Mouse (Mus musculus): ENCODE results near the gene Htr6. TPM values are rescaled to one million over a fixed set of nuclear protein-coding genes. Genes with fewer than 3 reads are reported as not detected.
A peak's percentile ranks its signal among the peaks of the same experiment; 100 is the strongest.

The Htr6 gene
- total RNA-seq, 2 experiments from 2014 or later = 7.3 to 7.6 TPM

DNA sequence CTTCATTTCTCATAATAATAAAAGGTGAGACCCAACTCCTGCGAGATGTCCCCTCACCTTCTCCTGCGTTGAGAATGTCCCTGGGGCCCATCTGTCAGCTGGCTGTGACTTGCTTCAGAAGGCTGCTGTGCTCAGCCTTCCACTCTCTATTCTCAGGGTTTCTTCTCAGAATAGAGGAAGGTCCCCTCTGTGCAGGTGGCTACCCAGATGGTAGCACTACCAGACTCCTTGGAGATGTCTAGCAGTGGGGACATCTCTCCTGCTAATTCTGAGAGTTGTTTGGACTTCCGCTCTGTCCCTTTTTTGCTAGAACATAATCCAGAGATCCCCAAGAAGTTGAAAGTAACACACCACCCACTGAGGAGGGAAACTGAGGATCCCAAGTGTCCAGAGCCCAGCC lies 40.4 kb downstream of the Htr6 start:
- H3K27ac ChIP-seq = peak overlapping the region; percentile 19; the same call in 1 of the 2 replicates
- H3K4me3 ChIP-seq = no peak overlapping the region
- DNase-seq (ENCODE audit: low spot score in 2 of 2) = no peak
- TF ChIP-seq CTCF (conservative IDR thresholded peaks at IDR 0.05) = no peak

GRCm38 (mm10) chr4:139034540-139034939 lies 40.8 kb downstream of the Htr6 start:
- DNase-seq (ENCODE audit: low spot score in 2 of 2) = no peak
- TF ChIP-seq CTCF (conservative IDR thresholded peaks at IDR 0.05) = peak; percentile 25
- H3K27ac ChIP-seq = peak overlapping the region; percentile 19; the same call in 1 of the 2 replicates
- H3K4me3 ChIP-seq = no peak overlapping the region

- DNase-seq (ENCODE audit: low spot score in 2 of 2) = no peak
- TF ChIP-seq CTCF (conservative IDR thresholded peaks at IDR 0.05) = no peak
- Histone ChIP-seq H3K27ac (peak overlapping the region; percentile 65), H3K4me3 (no peak overlapping the region)
Measured at GRCm38 (mm10) chr4:139034010-139034367, 41.4 kb downstream of the Htr6 start.

- Histone ChIP-seq H3K27ac (peak overlapping the region; percentile 65), H3K4me3 (no peak overlapping the region)
- no peak for TF ChIP-seq CTCF (conservative IDR thresholded peaks at IDR 0.05)
- no peak for DNase-seq (ENCODE audit: low spot score in 2 of 2)
Measured at GRCm38 (mm10) chr4:139033263-139034009, 41.9 kb downstream of the Htr6 start.

DNA sequence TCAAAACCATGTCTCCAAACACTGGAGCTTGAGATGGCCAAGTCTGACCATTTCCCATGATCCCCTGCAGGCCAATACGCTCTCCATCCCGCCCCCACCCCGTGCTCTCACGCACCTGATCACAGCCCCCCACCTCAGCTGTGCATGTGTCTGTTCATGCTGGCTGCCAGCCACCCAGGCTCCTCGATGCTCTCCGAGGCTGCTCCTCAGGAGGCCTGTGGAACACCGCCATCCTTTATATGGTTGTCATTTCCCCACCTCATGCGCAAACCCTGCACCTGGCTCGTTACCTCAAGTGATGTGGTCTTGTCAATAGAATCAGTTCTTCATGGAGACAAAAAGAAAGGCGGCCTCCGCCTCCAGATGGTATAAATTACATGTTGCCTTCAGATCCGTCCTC lies 42.8 kb downstream of the Htr6 start:
- no peak for TF ChIP-seq CTCF (conservative IDR thresholded peaks at IDR 0.05)
- Histone ChIP-seq H3K4me3 (no peak overlapping the region), H3K27ac (no peak overlapping the region)
- DNase-seq (ENCODE audit: low spot score in 2 of 2) = no peak

GRCm38 (mm10) chr4:139030675-139031074 lies 44.7 kb downstream of the Htr6 start:
- no peak for TF ChIP-seq CTCF (conservative IDR thresholded peaks at IDR 0.05)
- no peak overlapping the region for H3K27ac ChIP-seq
- no peak for DNase-seq (ENCODE audit: low spot score in 2 of 2)
- no peak overlapping the region for H3K4me3 ChIP-seq

DNA sequence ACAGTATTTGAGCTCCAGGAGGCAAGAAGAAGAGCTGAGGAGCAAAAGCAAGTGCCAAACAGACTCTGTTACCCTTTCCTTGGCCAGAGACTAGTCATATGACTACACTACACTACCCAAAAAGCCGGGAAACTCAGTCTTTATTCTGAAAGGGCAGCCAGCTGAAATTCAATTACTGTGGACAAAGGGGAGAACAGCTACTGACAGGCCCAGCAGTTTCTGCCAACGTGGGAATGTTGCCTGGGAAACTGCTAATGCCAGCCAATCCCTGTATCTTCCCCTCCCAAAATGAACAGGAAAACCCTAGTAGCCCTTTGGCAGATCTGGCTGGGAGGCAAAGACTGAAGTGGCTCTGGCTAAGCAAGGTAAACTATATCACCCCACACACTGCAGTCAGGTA lies 51.0 kb downstream of the Htr6 start:
- no peak for TF ChIP-seq CTCF (conservative IDR thresholded peaks at IDR 0.05)
- Histone ChIP-seq H3K27ac (peak overlapping the region; percentile 79), H3K4me3 (no peak overlapping the region)
- peak; percentile 45 to 81 for DNase-seq (ENCODE audit: low spot score in 2 of 2)

- Histone ChIP-seq H3K27ac (no peak overlapping the region), H3K4me3 (no peak overlapping the region)
- TF ChIP-seq CTCF (conservative IDR thresholded peaks at IDR 0.05) = no peak
- DNase-seq (ENCODE audit: low spot score in 2 of 2) = no peak
Measured at GRCm38 (mm10) chr4:139020385-139020784, 55.0 kb downstream of the Htr6 start.

- Histone ChIP-seq H3K27ac (no peak overlapping the region), H3K4me3 (no peak overlapping the region)
- no peak for DNase-seq (ENCODE audit: low spot score in 2 of 2)
- TF ChIP-seq CTCF (conservative IDR thresholded peaks at IDR 0.05) = no peak
Measured at GRCm38 (mm10) chr4:139019413-139019812, 56.0 kb downstream of the Htr6 start.

DNA sequence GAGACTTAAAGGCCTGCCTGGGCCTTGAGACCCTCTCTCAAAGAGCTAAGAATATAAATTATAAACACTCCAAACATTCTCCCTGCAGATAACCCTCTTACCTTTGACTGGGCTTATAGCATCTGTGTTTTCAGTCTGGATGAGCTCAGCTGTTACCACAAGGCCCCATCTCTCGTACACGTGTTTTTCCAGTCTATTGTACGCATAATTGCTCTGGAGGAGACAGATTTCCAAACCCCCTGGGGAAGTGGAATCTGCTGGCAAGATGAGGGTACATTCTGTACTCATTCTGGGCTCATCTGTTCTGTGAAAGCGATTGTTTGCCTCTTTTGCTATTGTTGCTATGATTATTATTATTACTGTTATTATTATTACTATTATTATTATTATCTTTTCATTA lies 56.4 kb downstream of the Htr6 start:
- no peak for TF ChIP-seq CTCF (conservative IDR thresholded peaks at IDR 0.05)
- no peak overlapping the region for H3K4me3 ChIP-seq
- DNase-seq (ENCODE audit: low spot score in 2 of 2) = no peak
- H3K27ac ChIP-seq = peak overlapping the region; percentile 18; the same call in 1 of the 2 replicates

- DNase-seq (ENCODE audit: low spot score in 2 of 2) = no peak
- TF ChIP-seq CTCF (conservative IDR thresholded peaks at IDR 0.05) = no peak
- Histone ChIP-seq H3K4me3 (no peak overlapping the region), H3K27ac (no peak overlapping the region)
Measured at GRCm38 (mm10) chr4:139018388-139018787, 57.0 kb downstream of the Htr6 start.

DNA sequence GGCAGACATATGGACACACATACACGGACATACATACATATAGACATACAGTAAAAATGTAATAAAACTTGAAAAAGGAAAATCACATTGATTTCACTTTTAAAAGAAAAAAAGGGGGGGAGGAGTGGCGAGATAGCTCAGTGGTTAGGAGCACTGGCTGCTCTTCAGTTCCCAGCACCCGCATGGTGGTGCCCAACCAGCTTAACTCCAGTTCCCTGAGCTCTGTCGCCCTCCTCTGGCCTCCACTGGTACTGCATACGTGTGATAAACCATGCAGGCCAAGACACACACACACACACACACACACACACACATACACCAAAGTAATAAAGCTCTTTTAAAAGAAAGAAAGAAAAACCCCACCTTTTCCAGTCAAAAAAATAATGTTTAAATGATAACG lies 60.6 kb downstream of the Htr6 start:
- no peak for DNase-seq (ENCODE audit: low spot score in 2 of 2)
- H3K27ac ChIP-seq = no peak overlapping the region
- peak; percentile 55 for TF ChIP-seq CTCF (conservative IDR thresholded peaks at IDR 0.05)
- H3K4me3 ChIP-seq = no peak overlapping the region

GRCm38 (mm10) chr4:139013281-139013680 lies 62.1 kb downstream of the Htr6 start:
- no peak for DNase-seq (ENCODE audit: low spot score in 2 of 2)
- H3K27ac ChIP-seq = no peak overlapping the region
- TF ChIP-seq CTCF (conservative IDR thresholded peaks at IDR 0.05) = no peak
- no peak overlapping the region for H3K4me3 ChIP-seq

- TF ChIP-seq CTCF (conservative IDR thresholded peaks at IDR 0.05) = no peak
- DNase-seq (ENCODE audit: low spot score in 2 of 2) = no peak
- H3K4me3 ChIP-seq = no peak overlapping the region
- H3K27ac ChIP-seq = no peak overlapping the region
Measured at GRCm38 (mm10) chr4:139011201-139011702, 64.1 kb downstream of the Htr6 start.

Other genes with a start within 250 kb of the Htr6 start
- 1 to 10 TPM in 1 of 2 experiments, under 1 TPM in 1; 0.86 to 1.4 TPM for gene Pla2g5, start 212.1 kb downstream of the Htr6 start, total RNA-seq (2021)
- gene Gm13030, start 201.6 kb downstream of the Htr6 start, total RNA-seq (2021) = not detected
- gene Pla2g2e, start 197.6 kb downstream of the Htr6 start, total RNA-seq (2021) = not detected
- gene Otud3, start 161.6 kb downstream of the Htr6 start, total RNA-seq (2021) = 10 to 100 TPM; 10.4 to 13.9 TPM
- gene Rnf186, start 108.5 kb downstream of the Htr6 start, total RNA-seq (2021) = not detected
- 1 to 10 TPM; 1.6 to 4.2 TPM for gene Tmco4, start 102.7 kb downstream of the Htr6 start, total RNA-seq (2021)
- 10 to 100 TPM; 84.4 to 89.9 TPM for gene Nbl1, start 17.4 kb upstream of the Htr6 start, total RNA-seq (2021)
- gene Minos1, start 55.5 kb upstream of the Htr6 start, total RNA-seq (2021) = 100 to 1,000 TPM; 184 to 196 TPM
- 100 to 1,000 TPM; 374 to 416 TPM for gene Capzb, start 117.3 kb upstream of the Htr6 start, total RNA-seq (2021)
- gene Pqlc2, start 235.1 kb upstream of the Htr6 start, total RNA-seq (2021) = 10 to 100 TPM; 12.5 to 13.3 TPM
- gene Akr7a5, start 235.2 kb upstream of the Htr6 start, total RNA-seq (2021) = 10 to 100 TPM; 31.6 to 32.9 TPM

Measured in layer of hippocampus, adult 2 months (tissue).